Mouse (Mus musculus) adrenal gland, adult 2 months (tissue): ENCODE data around the gene Kdm5b. TPM values are rescaled to one million over a fixed set of nuclear protein-coding genes. Genes with fewer than 3 reads are reported as not detected.

Experiments used
- DNase-seq: peaks from one replicate; pipeline ENCODE4 v3.0.0; 2021
- polyA plus RNA-seq: library from polyadenylated mRNA; depleted of rRNA; stranded (reverse); fragments of >200 nt; gene quantifications from 2 replicates; pipeline ENCODE4 v1.2.3, GENCODE M21; 2012; rRNA removed
- total RNA-seq, 2 experiments: library from RNA; stranded (reverse); gene quantifications; 2 replicates each; pipeline ENCODE4 v1.2.3; 2021

Kdm5b gene
- total and polyA plus RNA-seq, 3 experiments, result 22.3 to 36.0 (median 36.0) TPM

GRCm38 (mm10) chr1:134646963-134647282 is 87.0 kb downstream of the Kdm5b start:
- no peak for DNase-seq

GRCm38 (mm10) chr1:134647591-134647990 is 87.6 kb downstream of the Kdm5b start:
- no peak for DNase-seq

GRCm38 (mm10) chr1:134650816-134651215 is 90.8 kb downstream of the Kdm5b start:
- DNase-seq, result no peak

- DNase-seq, result no peak
These were observed 91.4 kb downstream of the Kdm5b start for GRCm38 (mm10) chr1:134651268-134651850.

GRCm38 (mm10) chr1:134651851-134652398 is 92.0 kb downstream of the Kdm5b start:
- peak; percentile 19 for DNase-seq

GRCm38 (mm10) chr1:134653603-134654257 is 93.8 kb downstream of the Kdm5b start:
- no peak for DNase-seq

GRCm38 (mm10) chr1:134658841-134659240 is 98.9 kb downstream of the Kdm5b start:
- DNase-seq, result no peak

- no peak for DNase-seq
These were observed 100.2 kb downstream of the Kdm5b start for GRCm38 (mm10) chr1:134660163-134660562.

- no peak for DNase-seq
These were observed 111.5 kb downstream of the Kdm5b start for GRCm38 (mm10) chr1:134671234-134672070.

GRCm38 (mm10) chr1:134674312-134674711 is 114.3 kb downstream of the Kdm5b start:
- DNase-seq, result peak; percentile 31

GRCm38 (mm10) chr1:134679445-134679844 is 119.5 kb downstream of the Kdm5b start:
- DNase-seq, result no peak

GRCm38 (mm10) chr1:134680617-134681016 is 120.6 kb downstream of the Kdm5b start:
- no peak for DNase-seq

- no peak for DNase-seq
These were observed 122.5 kb downstream of the Kdm5b start for GRCm38 (mm10) chr1:134682460-134682859.

Other genes with a start within 250 kb of the Kdm5b start
- 1 to 10 TPM in 1 of 2 experiments, under 1 TPM in 1; 0.86 to 1.5 TPM for gene Ppfia4, start 227.2 kb upstream of the Kdm5b start, total RNA-seq
- 6.8 and 8.0 TPM in 2 replicates for gene Ppfia4, start 227.2 kb upstream of the Kdm5b start, polyA plus RNA-seq
- gene Tmem183a, start 198.2 kb upstream of the Kdm5b start, total RNA-seq, result 10 to 100 TPM; 50.0 to 55.4 TPM
- 37.4 and 40.7 TPM in 2 replicates for gene Tmem183a, start 198.2 kb upstream of the Kdm5b start, polyA plus RNA-seq
- gene 4933406M09Rik, start 174.2 kb upstream of the Kdm5b start, total RNA-seq, result not detected
- gene 4933406M09Rik, start 174.2 kb upstream of the Kdm5b start, polyA plus RNA-seq, result not detected in 2 replicates
- 10 to 100 TPM; 34.2 to 82.9 TPM for gene Cyb5r1, start 154.6 kb upstream of the Kdm5b start, total RNA-seq
- gene Cyb5r1, start 154.6 kb upstream of the Kdm5b start, polyA plus RNA-seq, result 81.8 and 85.3 TPM in 2 replicates
- 100 to 1,000 TPM; 123 to 129 TPM for gene Adipor1, start 144.8 kb upstream of the Kdm5b start, total RNA-seq
- 328 and 482 TPM in 2 replicates for gene Adipor1, start 144.8 kb upstream of the Kdm5b start, polyA plus RNA-seq
- 10 to 100 TPM; 17.0 to 20.9 TPM for gene Klhl12, start 104.6 kb upstream of the Kdm5b start, total RNA-seq
- gene Klhl12, start 104.6 kb upstream of the Kdm5b start, polyA plus RNA-seq, result 3.6 and 4.7 TPM in 2 replicates
- gene Rabif, start 65.5 kb upstream of the Kdm5b start, total RNA-seq, result 10 to 100 TPM; 28.6 to 30.0 TPM
- gene Rabif, start 65.5 kb upstream of the Kdm5b start, polyA plus RNA-seq, result 13.9 and 18.2 TPM in 2 replicates
- not detected for gene Mgat4e, start 10.5 kb upstream of the Kdm5b start, total RNA-seq
- gene Mgat4e, start 10.5 kb upstream of the Kdm5b start, polyA plus RNA-seq, result not detected in 2 replicates
- gene Syt2, start 86.5 kb downstream of the Kdm5b start, total RNA-seq, result under 1 TPM; 0.06 to 0.17 TPM
- 0.01 and 0.55 TPM in 2 replicates for gene Syt2, start 86.5 kb downstream of the Kdm5b start, polyA plus RNA-seq